Mouse (Mus musculus): ENCODE measurements around the gene 1700067K01Rik. TPM values are rescaled to one million over a fixed set of nuclear protein-coding genes. Genes with fewer than 3 reads are reported as not detected.

The 1700067K01Rik gene
- polyA plus RNA-seq, 1 experiment = not detected

DNA sequence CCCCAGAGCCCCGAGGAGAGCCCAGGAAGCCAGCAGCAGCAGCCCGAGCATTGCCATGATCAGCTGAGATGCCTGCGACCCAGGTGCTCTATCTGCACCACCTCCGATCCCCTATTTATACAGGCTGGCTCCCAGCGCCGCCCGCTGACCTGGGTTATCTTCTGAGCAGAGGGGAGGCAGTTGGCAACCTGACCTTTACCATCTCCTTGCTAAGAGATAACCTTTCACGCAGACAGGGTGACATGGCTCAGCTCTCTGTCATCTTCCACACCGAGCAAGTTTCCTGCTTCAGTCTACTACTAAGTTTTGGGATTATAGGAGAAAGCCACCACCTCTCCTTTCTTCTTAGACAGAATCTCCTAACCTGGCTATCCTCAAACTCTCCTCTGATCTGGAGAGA lies 43.6 kb downstream of the 1700067K01Rik start, which contains the start of gene Rln3:
Rln3 (minus strand) TSS at position 101 of the 400 bp plus-strand sequence.
- Histone ChIP-seq H3K4me1 (ENCODE audit: control insufficient read depth, insufficient read depth, low read length) (peaks cover 1% of the 10 kb centered on the region; the same call in 1 of the 2 replicates), H3K27ac (ENCODE audit: insufficient read depth, low read length) (no peak within 1 kb of the TSS), H3K4me3 (ENCODE audit: insufficient read depth, low read length) (no peak within 1 kb of the TSS)
- no peak for TF ChIP-seq CTCF (IDR thresholded peaks at IDR 0.05; ENCODE audit: borderline replicate concordance, insufficient read depth, low read length)
- no peak for TF ChIP-seq POLR2A (IDR thresholded peaks at IDR 0.05; ENCODE audit: low read depth, low read length)

DNA sequence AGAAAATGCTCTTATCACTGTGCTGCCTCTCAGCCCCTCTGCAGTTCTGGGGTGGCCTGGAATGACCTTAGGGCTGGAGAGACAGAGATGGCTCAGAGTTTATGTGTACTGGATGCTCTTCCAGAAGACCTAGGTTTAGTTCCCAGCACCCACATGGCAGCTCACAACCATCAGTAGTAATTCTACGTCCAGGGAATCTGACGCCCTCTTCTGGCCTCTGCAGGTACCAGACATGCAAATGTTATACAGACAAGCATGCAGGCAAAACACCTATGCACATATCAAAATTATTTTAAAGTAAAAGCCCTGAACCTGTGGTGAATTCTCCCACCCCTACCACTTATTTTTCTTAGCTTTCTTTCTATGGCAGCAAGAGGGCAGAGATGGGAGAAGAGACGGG lies 45.2 kb downstream of the 1700067K01Rik start:
- no peak overlapping the region for H3K27ac ChIP-seq (ENCODE audit: insufficient read depth, low read length)
- no peak overlapping the region for H3K4me3 ChIP-seq (ENCODE audit: insufficient read depth, low read length)
- TF ChIP-seq CTCF (IDR thresholded peaks at IDR 0.05; ENCODE audit: borderline replicate concordance, insufficient read depth, low read length) (no peak), POLR2A (IDR thresholded peaks at IDR 0.05; ENCODE audit: low read depth, low read length) (no peak)
- no peaks in the 10 kb centered on the region for H3K4me1 ChIP-seq (ENCODE audit: control insufficient read depth, insufficient read depth, low read length)

DNA sequence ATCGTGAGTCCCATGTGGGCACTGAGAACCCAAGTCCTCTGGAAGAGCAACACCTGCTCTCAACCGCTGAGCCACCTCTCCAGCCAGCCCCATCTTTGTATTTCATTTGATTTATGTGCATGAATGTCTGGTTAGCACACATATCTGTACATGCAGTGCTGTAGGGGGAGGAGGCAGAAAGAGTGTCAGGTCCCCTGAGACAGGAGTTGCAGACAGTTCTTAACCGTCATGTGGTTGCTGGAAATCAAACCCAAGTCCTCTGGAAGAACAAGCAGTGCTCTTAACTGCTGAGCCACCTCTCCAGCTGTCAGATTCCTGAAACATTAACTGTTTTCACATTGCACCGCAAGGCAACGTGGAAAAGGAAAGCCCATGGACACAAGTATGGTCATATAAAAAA lies 46.9 kb downstream of the 1700067K01Rik start:
- Histone ChIP-seq H3K4me3 (ENCODE audit: insufficient read depth, low read length) (no peak overlapping the region), H3K4me1 (ENCODE audit: control insufficient read depth, insufficient read depth, low read length) (no peaks in the 10 kb centered on the region), H3K27ac (ENCODE audit: insufficient read depth, low read length) (no peak overlapping the region)
- TF ChIP-seq POLR2A (IDR thresholded peaks at IDR 0.05; ENCODE audit: low read depth, low read length) (no peak), CTCF (IDR thresholded peaks at IDR 0.05; ENCODE audit: borderline replicate concordance, insufficient read depth, low read length) (no peak)

DNA sequence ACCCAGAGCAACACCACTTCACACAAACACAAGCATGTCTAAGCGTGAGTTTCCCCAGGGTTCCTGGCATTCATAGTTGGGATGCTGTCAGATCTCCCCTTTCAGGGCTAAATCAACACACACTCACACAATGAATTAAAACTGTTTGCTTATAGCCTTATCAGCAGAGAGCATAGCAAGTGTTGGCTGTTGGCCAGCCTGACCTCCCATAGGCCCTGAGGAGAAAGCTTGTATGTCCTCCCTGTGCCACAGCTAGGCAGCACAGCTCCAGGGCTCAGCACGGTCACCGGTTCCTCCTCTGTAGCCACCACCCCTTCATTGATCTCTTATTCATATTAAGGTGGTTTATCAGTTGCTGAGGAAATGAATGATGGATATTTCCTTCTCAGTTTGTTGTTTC lies 51.4 kb downstream of the 1700067K01Rik start:
- Histone ChIP-seq H3K27ac (ENCODE audit: insufficient read depth, low read length) (no peak overlapping the region), H3K4me1 (ENCODE audit: control insufficient read depth, insufficient read depth, low read length) (no peaks in the 10 kb centered on the region), H3K4me3 (ENCODE audit: insufficient read depth, low read length) (no peak overlapping the region)
- TF ChIP-seq CTCF (IDR thresholded peaks at IDR 0.05; ENCODE audit: borderline replicate concordance, insufficient read depth, low read length) (no peak), POLR2A (IDR thresholded peaks at IDR 0.05; ENCODE audit: low read depth, low read length) (no peak)

DNA sequence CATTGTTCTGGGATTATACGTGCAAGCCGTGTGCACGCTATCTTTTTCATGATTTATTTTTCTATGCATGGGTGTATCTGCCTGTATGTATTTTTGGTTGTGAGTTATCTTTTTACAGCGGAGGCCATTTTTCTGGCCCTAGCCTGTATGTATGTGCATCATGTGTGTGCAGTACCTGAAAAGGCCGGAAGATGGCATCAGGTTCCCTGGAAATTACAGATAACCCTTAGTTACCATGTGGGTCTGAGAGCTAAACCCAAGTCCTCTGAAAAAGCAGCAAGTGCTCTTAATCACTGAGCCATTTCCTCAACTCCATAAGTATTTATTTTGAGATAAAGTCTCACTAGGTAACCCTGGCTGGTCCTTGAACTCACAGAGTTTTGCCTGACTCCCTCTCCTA lies 51.9 kb downstream of the 1700067K01Rik start:
- no peak for TF ChIP-seq POLR2A (IDR thresholded peaks at IDR 0.05; ENCODE audit: low read depth, low read length)
- no peak for TF ChIP-seq CTCF (IDR thresholded peaks at IDR 0.05; ENCODE audit: borderline replicate concordance, insufficient read depth, low read length)
- no peak overlapping the region for H3K4me3 ChIP-seq (ENCODE audit: insufficient read depth, low read length)
- H3K4me1 ChIP-seq (ENCODE audit: control insufficient read depth, insufficient read depth, low read length) = no peaks in the 10 kb centered on the region
- H3K27ac ChIP-seq (ENCODE audit: insufficient read depth, low read length) = no peak overlapping the region

Other genes starting within 250 kb of the 1700067K01Rik start
- 67.4 and 95.4 TPM in 2 replicates for gene Adgrl1, start 101.4 kb upstream of the 1700067K01Rik start, polyA plus RNA-seq (2011; ENCODE audit: insufficient read length, low read depth, missing spikeins)
- gene Gm10644, start 46.3 kb upstream of the 1700067K01Rik start, polyA plus RNA-seq (2011; ENCODE audit: insufficient read length, low read depth, missing spikeins) = not detected in 2 replicates
- gene Asf1b, start 46.0 kb upstream of the 1700067K01Rik start, polyA plus RNA-seq (2011; ENCODE audit: insufficient read length, low read depth, missing spikeins) = 16.6 and 17.2 TPM in 2 replicates
- 104 and 122 TPM in 2 replicates for gene Prkaca, start 28.5 kb upstream of the 1700067K01Rik start, polyA plus RNA-seq (2011; ENCODE audit: insufficient read length, low read depth, missing spikeins)
- 38.1 and 47.9 TPM in 2 replicates for gene Samd1, start 3.8 kb upstream of the 1700067K01Rik start, polyA plus RNA-seq (2011; ENCODE audit: insufficient read length, low read depth, missing spikeins)
- gene 2210011C24Rik, start 10.7 kb downstream of the 1700067K01Rik start, polyA plus RNA-seq (2011; ENCODE audit: insufficient read length, low read depth, missing spikeins) = not detected in 2 replicates
- 0.73 and 0.91 TPM in 2 replicates for gene Palm3, start 20.0 kb downstream of the 1700067K01Rik start, polyA plus RNA-seq (2011; ENCODE audit: insufficient read length, low read depth, missing spikeins)
- gene Il27ra, start 41.1 kb downstream of the 1700067K01Rik start, polyA plus RNA-seq (2011; ENCODE audit: insufficient read length, low read depth, missing spikeins) = 1.1 and 1.5 TPM in 2 replicates
- gene Rln3, start 43.5 kb downstream of the 1700067K01Rik start, polyA plus RNA-seq (2011; ENCODE audit: insufficient read length, low read depth, missing spikeins) = not detected in 2 replicates
- gene Gm10643, start 63.6 kb downstream of the 1700067K01Rik start, polyA plus RNA-seq (2011; ENCODE audit: insufficient read length, low read depth, missing spikeins) = 1.7 and 2.0 TPM in 2 replicates
- 11.5 and 12.6 TPM in 2 replicates for gene Rfx1, start 65.3 kb downstream of the 1700067K01Rik start, polyA plus RNA-seq (2011; ENCODE audit: insufficient read length, low read depth, missing spikeins)
- 19.7 and 20.4 TPM in 2 replicates for gene Dcaf15, start 103.3 kb downstream of the 1700067K01Rik start, polyA plus RNA-seq (2011; ENCODE audit: insufficient read length, low read depth, missing spikeins)
- 3.2 and 5.8 TPM in 2 replicates for gene Podnl1, start 124.5 kb downstream of the 1700067K01Rik start, polyA plus RNA-seq (2011; ENCODE audit: insufficient read length, low read depth, missing spikeins)
- gene Cc2d1a, start 146.4 kb downstream of the 1700067K01Rik start, polyA plus RNA-seq (2011; ENCODE audit: insufficient read length, low read depth, missing spikeins) = 17.7 and 20.0 TPM in 2 replicates
- gene 4930432K21Rik, start 146.5 kb downstream of the 1700067K01Rik start, polyA plus RNA-seq (2011; ENCODE audit: insufficient read length, low read depth, missing spikeins) = 0.48 and 0.95 TPM in 2 replicates
- not detected in 2 replicates for gene Nanos3, start 183.7 kb downstream of the 1700067K01Rik start, polyA plus RNA-seq (2011; ENCODE audit: insufficient read length, low read depth, missing spikeins)
- 7.3 and 10.9 TPM in 2 replicates for gene Zswim4, start 235.6 kb downstream of the 1700067K01Rik start, polyA plus RNA-seq (2011; ENCODE audit: insufficient read length, low read depth, missing spikeins)
- gene D8Ertd738e, start 248.2 kb downstream of the 1700067K01Rik start, polyA plus RNA-seq (2011; ENCODE audit: insufficient read length, low read depth, missing spikeins) = 98.2 and 104 TPM in 2 replicates